Mouse (Mus musculus): ENCODE measurements around the gene Arid2.

GRCm38 (mm10) chr15:96344591-96345285 is 57.4 kb downstream of the Arid2 start:
- no peak for TF ChIP-seq HCFC1 (IDR thresholded peaks at IDR 0.05; ENCODE audit: low read depth, low read length)
- 0 out of 4 replicates have a peak, but pooled peaks of 1 of the 2 experiments have one; percentile 24 for TF ChIP-seq USF2 (IDR thresholded peaks at IDR 0.05; ENCODE audit: borderline replicate concordance in 1 of 2, insufficient read depth in 1 of 2, low read depth in 1 of 2, low read length in 2 of 2)
- no peak for TF ChIP-seq ZNF384 (IDR thresholded peaks at IDR 0.05; ENCODE audit: low read depth, low read length)
- peak; percentile 81 for TF ChIP-seq GATA1 (IDR thresholded peaks at IDR 0.05; ENCODE audit: low read depth, low read length)
- peak; percentile 80; the same call in 1 of the 2 replicates for TF ChIP-seq MAZ (IDR thresholded peaks at IDR 0.05; ENCODE audit: low read depth, low read length)

Data from MEL (cell line).